Mouse (Mus musculus) intestine, embryonic 14.5 days (tissue): Measurements from ENCODE around the gene Atrnl1. TPM values are rescaled to one million over a fixed set of nuclear protein-coding genes. Genes with fewer than 3 reads are reported as not detected.

Experiments used
- ATAC-seq: fragments of 200-750 bp; cut with Nextera tagmentation; replicated peaks from 2 replicates; pipeline ENCODE4 v1.8.0; 2017; ENCODE audit warnings: low read depth, moderate number of reproducible peaks, moderate TSS enrichment, moderate library complexity; ENCODE audit not compliant: low FRiP score, low TSS enrichment
- DNase-seq: peaks from one replicate; pipeline ENCODE4 v3.0.0-alpha.2; 2018; ENCODE audit warnings: low spot score
- H3K27ac ChIP-seq: fragments of 300-500 bp; sonication (generic); 2 replicates; pipeline ENCODE4 v1.5.1; 2014; ENCODE audit warnings: low read depth, mild to moderate bottlenecking, control low read depth
- H3K27me3 ChIP-seq: fragments of 300-500 bp; sonication (generic); replicated peaks from 2 replicates; pipeline ENCODE4 v1.6.1; 2014; ENCODE audit warnings: low read length, control low read depth; ENCODE audit not compliant: control insufficient read depth, insufficient read depth
- H3K36me3 ChIP-seq: fragments of 300-500 bp; sonication (generic); 2 replicates; pipeline ENCODE4 v1.6.1; 2014; ENCODE audit warnings: low read length, control low read depth; ENCODE audit not compliant: control insufficient read depth, insufficient read depth
- H3K4me1 ChIP-seq: fragments of 300-500 bp; sonication (generic); replicated peaks from 2 replicates; pipeline ENCODE4 v1.6.1; 2014; ENCODE audit warnings: low read length, control low read depth, mixed read lengths; ENCODE audit not compliant: control insufficient read depth, insufficient read depth
- H3K4me2 ChIP-seq: fragments of 300-500 bp; sonication (generic); 2 replicates; pipeline ENCODE4 v1.6.1; 2014; ENCODE audit warnings: low read length
- H3K4me3 ChIP-seq: fragments of 300-500 bp; sonication (generic); 2 replicates; pipeline ENCODE4 v1.5.1; 2014; ENCODE audit warnings: low read depth, low read length, control low read depth, mixed read lengths
- H3K9ac ChIP-seq: fragments of 300-500 bp; sonication (generic); 2 replicates; pipeline ENCODE4 v1.6.1; 2014; ENCODE audit warnings: mild to moderate bottlenecking, low read length
- H3K9me3 ChIP-seq: fragments of 300-500 bp; sonication (generic); 2 replicates; pipeline ENCODE4 v1.6.1; 2016; ENCODE audit warnings: low read length, control low read depth; ENCODE audit not compliant: control insufficient read depth
- WGBS: fragments of 180-500 bp; shearing (Covaris S2); extraction: QIAGEN DNeasy Blood & Tissue Kit; methylation state at CpG from one replicate; pipeline ENCODE4 v1.1.7; 2014; 5-methylcytosine and 5-hydroxymethylcytosine counted together
- polyA plus RNA-seq: library from polyadenylated mRNA; unstranded; fragments of >200 nt; fragmentation: Nextera tagmentation; extraction: Ambion mirVana; gene quantifications from 2 replicates; pipeline ENCODE4 v1.2.1, GENCODE M21; 2014

Atrnl1 gene
- polyA plus RNA-seq, 1 experiment from 2014 or later: 7.4 TPM

GRCm38 (mm10) chr19:57745579-57745978, 134.7 kb downstream of the Atrnl1 start:
- Histone ChIP-seq H3K27me3 (no peaks in the 10 kb centered on the region), H3K36me3 (peaks cover 8% of the 10 kb centered on the region; the same call in 1 of the 2 replicates), H3K9ac (no peak overlapping the region), H3K9me3 (no peaks in the 10 kb centered on the region), H3K4me1 (no peaks in the 10 kb centered on the region), H3K4me3 (no peak overlapping the region), H3K4me2 (no peak overlapping the region), H3K27ac (no peak overlapping the region)
- DNase-seq: peak; percentile 61
- ATAC-seq: no peak
- WGBS: 41% methylated on average over 9 of the region's 9 CpGs

- no peak overlapping the region for H3K27ac ChIP-seq
- no peaks in the 10 kb centered on the region for H3K9me3 ChIP-seq
- DNase-seq: no peak
- H3K9ac ChIP-seq: no peak overlapping the region
- H3K4me1 ChIP-seq: no peaks in the 10 kb centered on the region
- no peak overlapping the region for H3K4me3 ChIP-seq
- ATAC-seq: no peak
- WGBS: 86% methylated on average over 11 of the region's 11 CpGs
- H3K36me3 ChIP-seq: peaks cover 8% of the 10 kb centered on the region; the same call in 1 of the 2 replicates
- H3K4me2 ChIP-seq: no peak overlapping the region
- H3K27me3 ChIP-seq: no peaks in the 10 kb centered on the region
Measured at GRCm38 (mm10) chr19:57746553-57746952, 135.7 kb downstream of the Atrnl1 start.

GRCm38 (mm10) chr19:57752189-57752588, 141.4 kb downstream of the Atrnl1 start:
- 92% methylated on average over 14 of the region's 14 CpGs for WGBS
- H3K9me3 ChIP-seq: no peaks in the 10 kb centered on the region
- H3K36me3 ChIP-seq: peaks cover 12% of the 10 kb centered on the region; the same call in 1 of the 2 replicates
- DNase-seq: no peak
- H3K4me2 ChIP-seq: no peak overlapping the region
- no peaks in the 10 kb centered on the region for H3K27me3 ChIP-seq
- H3K9ac ChIP-seq: no peak overlapping the region
- no peak for ATAC-seq
- no peak overlapping the region for H3K4me3 ChIP-seq
- no peak overlapping the region for H3K27ac ChIP-seq
- no peaks in the 10 kb centered on the region for H3K4me1 ChIP-seq

GRCm38 (mm10) chr19:57762526-57762925, 151.7 kb downstream of the Atrnl1 start:
- ATAC-seq (no peak), DNase-seq (no peak)
- no peaks in the 10 kb centered on the region for H3K9me3 ChIP-seq
- H3K27ac ChIP-seq: no peak overlapping the region
- no peak overlapping the region for H3K4me3 ChIP-seq
- H3K4me2 ChIP-seq: no peak overlapping the region
- no peaks in the 10 kb centered on the region for H3K27me3 ChIP-seq
- H3K9ac ChIP-seq: no peak overlapping the region
- no peaks in the 10 kb centered on the region for H3K4me1 ChIP-seq
- WGBS: 92% methylated on average over 2 of the region's 2 CpGs
- H3K36me3 ChIP-seq: peaks cover 5% of the 10 kb centered on the region; the same call in 1 of the 2 replicates

- DNase-seq: no peak
- WGBS: 87% methylated on average over 16 of the region's 16 CpGs
- Histone ChIP-seq H3K27ac (no peak overlapping the region), H3K36me3 (peaks cover 5% of the 10 kb centered on the region; the same call in 1 of the 2 replicates), H3K4me1 (no peaks in the 10 kb centered on the region; the same call in 1 of the 2 replicates), H3K9ac (no peak overlapping the region), H3K4me2 (no peak overlapping the region), H3K9me3 (no peaks in the 10 kb centered on the region), H3K27me3 (no peaks in the 10 kb centered on the region), H3K4me3 (no peak overlapping the region)
- ATAC-seq: no peak
Measured at GRCm38 (mm10) chr19:57764576-57765371, 153.9 kb downstream of the Atrnl1 start.

- no peaks in the 10 kb centered on the region for H3K9me3 ChIP-seq
- H3K27me3 ChIP-seq: no peaks in the 10 kb centered on the region
- no peak overlapping the region for H3K4me3 ChIP-seq
- DNase-seq: no peak
- no peaks in the 10 kb centered on the region; the same call in 1 of the 2 replicates for H3K36me3 ChIP-seq
- H3K27ac ChIP-seq: no peak overlapping the region
- H3K4me1 ChIP-seq: no peaks in the 10 kb centered on the region; the same call in 1 of the 2 replicates
- no peak overlapping the region for H3K4me2 ChIP-seq
- ATAC-seq: no peak
- no peak overlapping the region for H3K9ac ChIP-seq
- whole genome bisulfite sequencing: 73% methylated on average over 2 of the region's 2 CpGs
Measured at GRCm38 (mm10) chr19:57767051-57767450, 156.2 kb downstream of the Atrnl1 start.

- WGBS: 86% methylated on average over 11 of the region's 11 CpGs
- H3K27ac ChIP-seq: no peak overlapping the region
- no peaks in the 10 kb centered on the region for H3K27me3 ChIP-seq
- no peaks in the 10 kb centered on the region; the same call in 1 of the 2 replicates for H3K4me1 ChIP-seq
- no peaks in the 10 kb centered on the region for H3K9me3 ChIP-seq
- no peak overlapping the region for H3K9ac ChIP-seq
- ATAC-seq (no peak), DNase-seq (no peak)
- H3K36me3 ChIP-seq: no peaks in the 10 kb centered on the region; the same call in 1 of the 2 replicates
- H3K4me2 ChIP-seq: no peak overlapping the region
- no peak overlapping the region for H3K4me3 ChIP-seq
Measured at GRCm38 (mm10) chr19:57768661-57769060, 157.8 kb downstream of the Atrnl1 start.

- H3K27ac ChIP-seq: no peak overlapping the region
- H3K9ac ChIP-seq: no peak overlapping the region
- DNase-seq (no peak), ATAC-seq (no peak)
- H3K9me3 ChIP-seq: no peaks in the 10 kb centered on the region
- 85% methylated on average over 3 of the region's 3 CpGs for WGBS
- no peak overlapping the region for H3K4me2 ChIP-seq
- H3K36me3 ChIP-seq: no peaks in the 10 kb centered on the region
- no peaks in the 10 kb centered on the region for H3K27me3 ChIP-seq
- H3K4me3 ChIP-seq: no peak overlapping the region
- H3K4me1 ChIP-seq: no peaks in the 10 kb centered on the region
Measured at GRCm38 (mm10) chr19:57782366-57783089, 171.7 kb downstream of the Atrnl1 start.
